Mouse (Mus musculus) liver, adult 2 months (tissue): ENCODE measurements around the gene Ogt.

Experiments used
- CTCF ChIP-seq: fragments of 200-500 bp; IDR thresholded peaks from 2 replicates; pipeline ENCODE4 v1.5.1; 2011; ENCODE audit warnings: low read depth, low read length, control low read depth
- POLR2A ChIP-seq: fragments of 200-500 bp; IDR thresholded peaks from 2 replicates; pipeline ENCODE4 v1.6.1; 2011; ENCODE audit warnings: low read length, control low read depth; ENCODE audit not compliant: insufficient read depth; ENCODE audit errors: extremely low read depth

DNA sequence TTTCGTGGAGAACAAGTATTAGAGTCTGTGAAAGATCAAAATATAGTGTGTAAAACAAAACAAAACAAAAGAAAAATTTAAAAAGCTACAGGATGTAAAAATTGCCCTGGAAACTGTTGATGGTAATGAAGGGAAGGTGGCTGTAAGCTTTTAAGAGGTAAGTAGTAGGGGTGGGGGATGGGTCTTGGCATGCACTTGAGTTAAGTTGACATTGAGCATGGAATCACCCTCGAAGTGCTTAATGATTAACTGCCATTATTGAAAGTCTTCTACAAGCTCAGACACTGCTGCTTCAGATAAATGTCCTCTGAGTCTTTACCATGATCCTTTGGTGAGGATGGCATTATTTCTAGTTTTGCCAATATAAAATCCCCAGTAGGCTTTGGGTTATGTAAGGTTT is 5.4 kb downstream of the Ogt start:
- TF ChIP-seq POLR2A (no peak), CTCF (no peak)
